Mouse (Mus musculus) CD8-positive naive resting alpha-beta T cell, adult 2 months (primary cell): ENCODE results near the gene Gm32742.

Experiments
- DNase-seq, 2 experiments: peaks; one replicate each; pipeline ENCODE4 v3.0.0; 2022; ENCODE audit warnings: low read depth in 2 of 2, low spot score in 2 of 2

Gene Gm32742

DNA sequence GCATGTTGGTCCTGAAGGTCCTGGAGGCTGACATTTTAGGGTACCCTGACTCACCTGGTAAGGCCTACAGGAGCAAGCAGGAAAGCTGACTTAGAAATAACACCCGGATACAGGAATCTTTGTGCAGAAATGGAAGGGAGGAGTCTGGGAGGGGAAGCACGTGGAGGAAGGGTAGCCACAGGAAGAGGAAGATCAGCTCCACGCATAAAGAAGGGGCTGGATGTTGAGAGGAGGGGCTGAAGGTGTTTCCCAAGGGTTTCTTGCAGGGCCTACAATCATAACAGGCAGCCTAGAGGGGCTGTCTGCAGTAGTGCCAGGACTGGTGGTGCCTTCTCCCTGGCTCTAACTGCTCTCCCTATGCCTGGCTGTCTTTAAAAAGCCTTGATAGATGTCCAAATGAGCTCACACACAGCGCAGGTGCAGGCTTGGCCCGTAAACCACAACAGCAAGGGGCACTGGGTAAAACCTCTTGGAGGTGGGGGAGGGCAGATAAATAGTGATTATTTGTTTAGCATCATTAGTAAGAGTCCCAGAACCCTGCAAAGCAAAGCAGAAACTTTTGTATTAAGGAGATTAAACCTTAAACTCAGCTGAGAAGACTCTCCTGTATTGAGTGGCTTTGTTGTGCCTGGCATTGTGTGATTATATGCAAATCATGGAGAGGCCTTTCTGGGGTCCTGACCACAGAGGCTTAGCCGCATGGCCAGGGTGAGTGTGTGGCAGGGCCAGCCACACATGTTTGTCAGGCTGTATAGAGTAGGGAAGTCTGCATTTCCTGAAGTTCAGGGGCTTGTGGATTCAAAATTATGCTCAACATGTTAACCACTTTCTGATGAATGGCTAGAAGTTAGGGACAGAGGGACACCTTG lies at the start of gene Gm32742:
Gene Gm32742 (minus strand): TSS at position 206 of the 869 bp plus-strand sequence.
- DNase-seq = no peak

DNA sequence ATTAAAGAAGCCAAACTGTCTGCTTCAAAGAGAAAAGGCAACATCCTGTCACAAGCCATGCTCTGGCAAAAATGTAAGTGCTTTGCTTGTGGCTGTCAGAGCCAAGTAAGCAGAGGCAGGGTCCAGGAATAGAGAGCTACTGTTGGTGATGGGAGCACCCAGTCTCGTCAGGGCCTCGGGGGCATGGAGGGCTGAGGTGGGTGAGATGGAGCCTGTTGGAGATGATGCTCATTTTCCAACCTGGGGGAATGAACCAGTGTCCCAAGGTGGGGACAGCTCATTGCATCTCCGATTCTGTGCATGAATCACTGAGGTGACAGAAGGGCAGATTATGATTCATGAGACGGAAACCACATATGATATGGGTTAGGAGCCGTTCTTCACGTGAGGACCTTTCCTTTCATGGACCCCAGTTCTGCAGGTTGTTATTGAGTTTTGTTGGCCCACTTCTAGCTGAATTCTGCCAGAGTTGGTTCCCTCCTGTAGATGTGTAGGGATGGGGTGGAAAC lies 48.5 kb upstream of the Gm32742 start:
- peak in 1 of 2 experiments; percentile 84 for DNase-seq

DNA sequence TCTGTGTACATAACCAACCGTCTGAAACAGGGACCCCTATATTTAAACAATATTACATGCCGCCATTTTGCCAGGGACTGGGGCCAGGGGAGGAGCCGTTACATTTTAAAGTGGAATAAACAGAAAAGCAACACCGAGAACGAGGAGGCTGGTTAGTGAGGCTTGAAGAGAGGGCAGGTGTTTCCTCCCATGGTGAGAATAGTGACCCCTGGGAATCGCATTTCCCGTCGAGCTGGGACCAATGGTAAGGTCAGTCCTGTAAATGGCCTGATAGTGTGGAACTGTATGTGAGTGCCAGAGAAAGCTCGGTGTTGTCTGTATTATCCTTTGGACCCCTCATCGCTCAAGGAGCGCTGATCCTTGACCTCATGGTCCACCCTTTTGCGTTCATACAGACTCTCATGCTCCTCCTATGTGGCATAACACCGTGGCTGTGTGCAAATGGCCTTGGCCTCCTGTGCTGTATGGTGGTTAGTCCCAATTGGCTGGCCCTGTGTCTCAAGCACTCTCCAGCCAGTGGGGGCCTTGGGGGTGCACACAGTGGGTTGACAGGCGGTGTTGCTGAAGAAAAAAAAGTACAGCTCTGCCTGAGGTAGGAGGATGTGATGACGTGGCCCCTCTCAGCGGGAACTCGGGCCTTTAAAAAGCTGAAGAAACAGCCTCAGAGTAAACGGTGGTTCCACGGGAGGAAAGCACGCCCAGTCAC lies 47.9 kb upstream of the Gm32742 start, which contains the start of gene Pou2af1:
Gene Pou2af1 (plus strand): TSS at position 686 of the 706 bp plus-strand sequence.
- peak in 1 of 2 experiments; percentile 83 for DNase-seq

DNA sequence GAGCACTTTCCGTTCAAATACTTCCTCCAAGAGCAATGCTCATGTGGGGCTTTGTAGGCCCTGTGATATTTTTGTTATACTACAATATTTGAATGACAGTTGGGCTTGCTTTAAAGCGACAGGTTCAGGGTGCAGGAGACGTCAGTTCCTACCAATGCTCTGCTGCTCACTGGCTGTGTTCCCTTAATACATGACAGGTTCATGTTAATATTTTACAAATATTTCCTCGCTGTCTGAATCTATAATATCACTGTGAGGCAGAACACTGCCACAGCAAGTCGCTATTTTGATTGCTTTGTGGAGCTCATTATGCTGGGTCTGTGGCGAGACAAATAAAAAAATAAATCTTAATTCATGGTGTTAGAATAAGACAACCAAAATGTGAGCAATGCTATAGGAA lies 45.9 kb upstream of the Gm32742 start:
- no peak for DNase-seq

DNA sequence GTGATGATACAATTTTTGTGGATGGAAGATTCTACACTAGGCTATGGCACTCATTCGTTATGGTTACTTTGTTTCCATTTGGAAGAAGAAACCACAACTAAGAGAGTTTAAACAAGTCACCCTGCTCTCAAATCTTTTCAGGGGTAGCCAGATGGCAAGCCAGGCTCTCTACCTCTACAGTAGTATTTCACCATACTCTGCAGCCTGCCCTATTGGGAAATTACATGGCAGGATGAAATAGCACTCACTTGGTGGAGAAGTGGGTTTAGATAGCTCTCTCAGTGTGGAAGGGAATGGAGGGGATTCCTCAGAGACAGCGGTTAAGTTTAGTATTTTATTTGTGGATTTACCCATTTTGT lies 43.6 kb upstream of the Gm32742 start:
- DNase-seq = no peak

DNA sequence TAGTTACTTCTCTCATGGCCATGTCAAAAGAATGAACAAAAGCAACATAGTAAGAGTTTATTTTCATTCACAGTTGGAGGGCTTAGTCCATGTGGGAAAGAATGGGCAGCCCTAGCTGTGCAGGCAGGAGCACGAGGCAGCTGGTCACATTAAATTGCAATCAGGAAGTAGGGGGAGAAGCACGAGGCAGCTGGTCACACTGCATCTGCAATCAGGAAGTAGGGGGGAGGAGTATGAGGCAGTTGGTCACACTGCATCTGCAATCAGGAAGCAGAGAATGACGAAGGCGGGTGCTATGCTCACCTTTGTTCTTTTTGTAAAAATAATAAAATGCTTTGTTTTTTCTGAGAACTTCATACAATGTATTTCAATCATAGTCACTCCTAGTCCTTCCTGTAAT lies 29.5 kb upstream of the Gm32742 start:
- no peak for DNase-seq

DNA sequence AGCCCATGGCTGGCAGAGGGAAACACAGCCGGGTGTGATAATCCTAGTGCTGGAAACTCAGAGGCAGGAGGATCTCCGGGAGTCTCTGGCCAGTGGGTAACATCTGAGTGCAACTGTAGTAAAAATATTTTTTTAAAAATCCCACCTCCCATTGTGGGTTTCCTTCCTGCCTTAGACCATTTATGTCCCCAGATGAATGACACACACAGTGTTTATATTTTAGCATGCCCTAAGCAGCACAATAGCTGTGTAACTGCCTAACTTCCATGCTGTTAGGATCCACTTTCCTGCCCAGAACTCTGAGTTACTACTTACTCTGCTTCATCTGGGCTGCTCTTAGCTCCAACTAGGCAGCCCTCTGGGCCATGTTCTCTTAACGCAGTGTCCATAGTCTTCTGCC lies 25.3 kb upstream of the Gm32742 start:
- no peak for DNase-seq

DNA sequence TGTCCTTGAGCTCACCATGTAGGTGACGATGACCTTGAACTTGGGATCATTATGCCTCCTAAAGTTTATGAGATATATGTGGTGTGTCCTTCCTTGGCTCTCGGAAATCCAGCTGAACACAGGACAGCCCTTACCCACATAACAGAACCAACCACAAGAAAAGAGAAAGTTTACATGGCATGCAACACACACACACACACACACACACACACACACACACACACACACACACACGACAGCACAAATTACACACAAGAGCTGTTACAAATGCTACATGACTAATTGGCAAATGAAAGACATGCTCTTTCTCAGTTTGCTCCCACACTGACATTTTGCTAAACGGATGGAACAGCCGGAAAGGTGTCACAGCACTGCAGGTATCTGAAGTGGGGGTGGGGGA lies 20.6 kb upstream of the Gm32742 start:
- DNase-seq = peak in 1 of 2 experiments; percentile 9

DNA sequence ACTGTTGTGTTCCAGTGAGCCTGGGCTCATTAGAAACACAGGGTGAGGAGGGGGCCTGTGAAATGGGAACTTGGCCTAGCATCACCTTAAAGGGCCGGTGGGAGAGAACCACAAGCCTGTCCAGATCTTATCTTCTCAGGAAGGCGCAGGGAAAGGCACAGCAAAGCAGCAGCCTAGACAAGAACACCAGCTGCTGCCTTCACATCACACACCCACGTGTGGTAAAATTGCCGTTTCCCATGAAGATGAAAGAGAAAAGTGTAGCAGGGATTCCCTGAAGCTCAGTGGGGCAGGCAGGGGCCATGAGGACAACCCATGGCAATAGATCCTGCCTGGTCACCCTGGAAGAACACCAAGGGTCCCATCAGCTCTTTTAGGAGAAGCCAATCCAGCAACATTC lies 20.1 kb upstream of the Gm32742 start:
- DNase-seq = no peak

DNA sequence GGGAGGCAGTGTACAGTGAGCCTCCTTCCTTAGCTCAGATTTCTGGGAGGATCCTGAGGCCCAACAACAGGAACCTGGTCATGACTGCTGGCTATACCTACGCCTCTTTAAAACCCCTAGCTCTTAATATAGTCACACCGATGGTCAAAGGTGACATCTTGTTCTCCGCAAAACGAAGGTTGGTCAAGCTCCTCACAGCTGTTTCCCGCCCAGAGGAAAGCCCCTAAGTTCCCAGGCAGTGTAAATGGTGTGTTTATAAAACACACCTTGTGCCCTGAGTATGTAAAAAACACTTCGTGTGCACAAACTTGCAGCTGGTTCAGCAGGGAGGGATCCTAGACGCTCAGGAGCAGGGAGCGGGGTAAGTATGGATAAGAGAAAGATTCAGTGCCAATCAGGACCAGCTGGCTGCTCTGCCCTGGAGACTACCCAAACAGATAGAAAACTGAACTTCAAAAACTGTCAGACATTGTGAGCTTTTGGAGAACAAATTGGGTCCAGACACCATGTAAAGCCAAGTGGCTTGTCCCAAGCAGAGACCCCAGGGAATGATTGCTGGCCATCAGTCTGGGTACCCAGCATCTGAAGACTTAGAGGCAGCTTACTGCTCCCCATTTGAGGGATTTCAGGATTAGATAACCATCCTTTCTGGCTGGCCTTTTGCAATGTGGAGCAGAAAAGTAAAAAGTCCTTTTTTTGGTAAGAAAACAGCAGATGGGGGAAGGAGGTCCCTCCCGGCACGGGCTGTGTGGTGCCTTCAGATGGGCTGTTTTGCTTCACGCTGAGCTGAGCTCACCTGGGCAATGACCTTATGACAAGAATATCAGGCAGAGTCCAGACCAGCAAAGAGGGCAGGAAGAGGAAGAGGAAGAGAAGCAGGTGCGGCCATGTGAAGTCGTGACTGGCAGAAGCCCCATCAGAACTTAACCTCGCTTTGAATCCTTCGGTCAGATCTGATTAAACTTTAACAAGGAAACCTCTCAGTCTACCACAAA lies 17.7 kb upstream of the Gm32742 start:
- DNase-seq = no peak

DNA sequence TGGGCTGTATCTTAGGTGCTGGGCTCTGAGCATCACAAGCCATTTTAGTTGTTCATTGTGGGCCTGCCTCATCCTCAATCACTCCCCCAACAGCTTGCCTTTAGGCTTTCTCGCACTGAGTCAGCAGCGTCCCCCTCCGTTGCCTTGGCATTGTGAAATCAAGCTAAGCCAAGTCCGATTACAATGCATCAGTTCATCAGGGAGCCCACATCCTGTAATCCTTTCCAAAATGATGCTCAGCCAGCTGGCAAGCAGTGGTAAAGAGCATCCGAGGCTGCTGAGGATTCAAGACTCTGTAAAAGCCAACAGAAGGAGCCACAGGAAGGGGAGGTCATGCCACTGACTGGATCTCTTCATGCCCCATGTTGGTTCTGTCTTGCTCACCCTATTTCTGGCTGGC lies 15.3 kb upstream of the Gm32742 start:
- DNase-seq = no peak

DNA sequence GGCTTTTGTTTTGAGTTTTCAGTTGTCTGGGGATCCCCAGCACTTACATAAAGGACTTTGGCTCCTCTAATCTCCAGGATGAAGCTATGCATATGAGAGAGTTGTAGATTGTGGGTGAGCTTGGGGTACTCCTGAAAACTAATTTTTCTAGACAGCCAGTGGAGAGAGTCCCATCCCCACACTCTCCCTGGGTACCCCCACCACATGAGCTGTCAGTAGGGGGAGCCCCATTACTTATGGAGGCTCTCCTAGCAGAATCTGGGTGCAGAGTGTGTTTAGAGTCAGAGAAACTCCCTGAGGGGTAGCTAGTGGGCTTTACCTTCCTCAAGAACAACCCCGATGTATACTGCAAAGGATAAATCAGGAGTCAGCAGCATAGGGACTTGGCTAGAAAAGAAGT lies 13.0 kb upstream of the Gm32742 start:
- peak in 1 of 2 experiments; percentile 22 for DNase-seq

DNA sequence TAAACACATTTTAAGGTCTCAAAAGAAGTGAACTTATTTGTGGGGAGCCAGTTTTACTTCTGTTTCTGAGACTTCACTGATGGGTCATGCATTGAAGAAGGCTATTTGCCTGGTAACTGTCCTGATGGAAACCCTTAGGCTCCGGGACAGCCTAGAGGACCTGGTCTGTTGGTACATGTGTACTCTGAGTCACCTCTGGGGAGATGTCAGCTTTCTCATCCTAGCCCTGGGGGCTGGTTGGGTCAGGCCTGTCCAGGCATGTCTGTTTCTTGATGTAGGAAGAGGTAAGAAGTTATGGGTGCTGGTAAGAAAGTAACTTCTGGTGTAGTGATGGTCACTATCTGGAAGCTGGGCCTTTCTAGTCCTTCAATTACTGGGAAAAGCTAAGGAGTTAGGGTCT lies 10.4 kb upstream of the Gm32742 start:
- no peak for DNase-seq

DNA sequence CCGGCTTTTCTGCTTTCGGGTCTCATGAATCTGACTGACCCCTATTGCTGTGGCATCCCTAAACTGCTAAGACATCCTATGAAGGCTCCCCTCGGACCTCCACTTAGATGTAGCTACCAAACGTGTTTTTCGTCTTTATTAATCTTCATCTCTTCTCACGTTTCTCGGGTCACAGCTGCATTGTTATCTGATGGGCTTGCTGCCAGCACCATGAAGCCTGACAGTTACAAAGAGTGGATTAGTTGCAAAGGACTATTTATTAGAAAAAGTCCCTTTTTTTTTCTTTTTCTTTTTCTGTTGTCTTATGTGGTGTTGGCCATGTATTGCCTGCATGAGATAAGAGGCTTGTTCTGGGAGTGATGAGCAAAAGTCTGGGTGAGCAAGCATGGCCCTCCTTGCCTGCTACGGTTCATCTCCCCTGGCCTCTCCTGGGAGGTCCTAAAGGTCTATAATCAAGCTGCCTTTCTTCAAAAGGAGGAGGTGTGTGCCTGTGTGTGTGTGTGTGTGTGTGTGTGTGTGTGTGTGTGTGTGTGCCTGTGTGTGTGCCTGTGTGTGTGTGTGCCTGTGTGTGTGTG lies 9.7 kb upstream of the Gm32742 start:
- DNase-seq = no peak

DNA sequence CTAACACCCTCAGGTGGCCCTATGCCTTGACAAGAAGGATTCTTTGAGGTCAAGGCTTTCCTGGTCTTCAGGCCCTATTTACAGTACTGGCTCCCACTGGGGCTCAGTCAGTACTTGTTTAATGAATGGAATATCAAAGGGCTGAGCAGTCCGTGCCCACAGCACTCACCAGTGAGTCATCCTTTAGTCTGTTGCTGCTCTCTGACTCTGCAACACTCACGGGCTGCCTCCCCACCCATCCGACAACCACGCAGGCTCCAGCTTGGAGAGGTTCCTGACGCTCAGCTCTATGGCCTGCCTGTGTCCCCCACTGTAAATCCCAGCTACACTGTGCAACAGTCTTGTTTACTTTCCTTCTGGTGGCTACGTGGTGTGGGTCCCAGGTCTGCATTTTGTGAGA lies 5.0 kb upstream of the Gm32742 start:
- DNase-seq = no peak

DNA sequence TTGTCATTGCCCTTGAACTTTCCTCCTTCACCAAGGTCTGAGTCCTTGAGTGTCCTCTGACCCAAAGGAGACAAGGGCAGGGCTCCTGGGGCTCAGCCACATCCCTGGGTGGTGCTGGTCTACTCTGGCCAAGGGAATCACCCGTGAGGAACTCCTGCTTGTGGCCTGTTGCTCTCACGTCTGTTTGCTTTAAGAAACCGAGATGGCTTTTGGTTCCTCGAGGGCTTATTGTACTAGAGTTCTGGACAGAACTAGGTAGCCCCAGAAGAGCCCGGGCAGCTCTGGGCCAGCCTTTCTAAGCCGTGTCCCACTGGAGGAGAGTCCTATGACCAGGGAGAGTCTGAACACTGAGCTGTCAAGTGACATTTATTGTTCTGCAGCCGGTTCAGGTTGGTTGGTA lies 3.8 kb upstream of the Gm32742 start:
- no peak for DNase-seq

DNA sequence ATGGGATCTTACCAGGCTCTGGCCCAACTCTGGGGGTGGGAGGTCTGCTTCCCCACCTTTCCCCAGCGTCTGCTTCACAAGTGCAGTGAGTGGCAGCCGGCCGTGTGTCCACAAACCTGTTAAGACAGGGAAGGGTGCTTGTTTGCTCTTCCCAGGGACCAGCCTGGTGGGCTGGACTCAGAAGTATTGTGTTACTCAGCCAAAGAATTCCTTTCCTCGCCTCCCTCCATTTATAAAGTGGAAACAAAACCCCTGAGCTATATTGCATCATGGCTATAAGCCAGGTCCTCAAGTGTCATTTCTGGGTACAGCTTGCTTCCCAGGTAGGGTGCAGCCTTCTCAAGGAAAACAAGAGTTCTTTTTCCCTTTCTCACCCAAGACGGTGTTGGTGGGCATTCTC lies 3.4 kb upstream of the Gm32742 start:
- DNase-seq = no peak

DNA sequence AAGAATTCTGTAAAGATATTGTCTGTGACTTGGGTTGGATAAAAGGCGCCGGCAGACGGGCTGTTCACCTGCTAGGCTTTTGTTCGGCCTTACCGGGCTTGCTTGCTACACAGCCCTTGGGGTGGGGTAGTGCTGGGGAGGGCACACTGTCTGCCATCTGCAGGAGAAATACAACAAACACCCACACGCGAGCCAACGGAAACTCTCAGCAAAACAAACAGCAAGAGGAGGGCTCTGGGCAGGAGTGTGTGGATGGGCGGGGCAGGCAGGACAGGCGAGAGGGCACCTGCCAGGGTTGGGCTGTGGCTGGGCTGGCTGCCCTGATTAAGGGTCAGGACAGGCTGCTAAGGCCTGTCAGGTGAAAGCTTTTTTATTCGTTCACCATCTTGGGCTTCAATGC lies 2.6 kb upstream of the Gm32742 start:
- no peak for DNase-seq

DNA sequence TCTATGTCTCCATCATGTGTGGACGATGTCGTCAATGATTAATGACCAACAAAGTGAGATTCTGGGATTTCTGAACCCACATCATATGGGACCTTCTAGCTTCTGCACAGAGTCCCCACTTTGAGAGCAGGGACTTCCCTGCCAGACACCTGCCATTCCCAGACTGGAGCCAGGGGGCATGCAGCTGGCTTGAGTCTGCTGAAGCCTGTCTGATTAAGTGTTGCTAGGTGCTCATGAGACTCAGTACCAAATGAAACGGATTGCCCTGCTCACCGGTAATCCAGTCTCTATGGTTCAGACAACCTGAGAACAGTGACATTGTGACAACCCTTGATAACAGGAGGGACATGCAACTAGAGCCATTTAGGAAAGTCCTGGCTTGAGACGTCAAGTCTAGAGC lies 1.3 kb downstream of the Gm32742 start:
- DNase-seq = no peak

DNA sequence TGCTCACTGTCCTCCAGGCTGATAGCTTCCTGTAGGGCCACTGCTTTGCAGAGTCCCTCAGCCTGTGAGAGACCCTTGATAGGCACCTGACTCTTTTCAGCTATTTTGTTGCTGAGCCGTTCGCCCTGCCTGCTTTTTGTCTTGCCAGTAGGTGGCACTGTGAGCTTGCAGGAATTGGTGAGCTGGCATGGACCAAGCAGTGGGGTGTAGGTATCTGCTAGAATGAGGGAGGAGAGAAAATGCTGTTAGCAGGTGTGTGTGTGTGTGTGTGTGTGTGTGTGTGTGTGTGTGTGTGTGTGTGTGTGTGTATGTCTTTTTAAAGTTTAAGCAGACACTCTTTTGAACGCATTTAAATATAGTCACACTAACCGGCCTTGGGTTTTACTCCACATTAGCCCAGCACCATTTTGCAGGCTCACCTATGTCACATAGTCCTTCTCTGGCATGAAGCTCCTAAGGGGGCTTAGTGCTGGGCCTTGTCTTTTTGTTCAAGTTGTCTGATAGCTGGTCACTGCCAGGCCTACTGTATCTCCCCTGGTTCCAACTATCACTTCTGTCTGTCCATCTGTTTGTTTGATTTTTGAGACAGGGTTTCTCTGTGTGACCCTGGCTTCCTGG lies 3.4 kb downstream of the Gm32742 start:
- DNase-seq = peak; percentile 77 to 81
